Mouse (Mus musculus) hindbrain, embryonic 10.5 days (tissue): ENCODE measurements around the gene Tada2b. TPM values are rescaled to one million over a fixed set of nuclear protein-coding genes. Genes with fewer than 3 reads are reported as not detected.
A peak's percentile ranks its signal among the peaks of the same experiment; 100 is the strongest.

Source experiments
- DNase-seq: peaks from one replicate; pipeline ENCODE4 v3.0.0-alpha.2; 2017; ENCODE audit warnings: low spot score
- H3K27ac ChIP-seq: fragments of 300-500 bp; sonication (generic); 2 replicates; pipeline ENCODE4 v1.5.1; 2016; ENCODE audit warnings: mild to moderate bottlenecking, moderate library complexity
- H3K27me3 ChIP-seq: fragments of 300-500 bp; sonication (generic); 2 replicates; pipeline ENCODE4 v1.6.1; 2016; ENCODE audit warnings: mild to moderate bottlenecking; ENCODE audit not compliant: poor library complexity, insufficient read depth, severe bottlenecking
- H3K36me3 ChIP-seq: fragments of 300-500 bp; sonication (generic); 2 replicates; pipeline ENCODE4 v1.6.1; 2016; ENCODE audit warnings: mild to moderate bottlenecking, moderate library complexity
- H3K4me1 ChIP-seq: fragments of 300-500 bp; sonication (generic); replicated peaks from 2 replicates; pipeline ENCODE4 v1.6.1; 2016; ENCODE audit warnings: mild to moderate bottlenecking
- H3K4me3 ChIP-seq: fragments of 300-500 bp; sonication (generic); 2 replicates; pipeline ENCODE4 v1.5.1; 2016; ENCODE audit warnings: mild to moderate bottlenecking, moderate library complexity
- H3K9me3 ChIP-seq: fragments of 300-500 bp; sonication (generic); 2 replicates; pipeline ENCODE4 v1.6.1; 2016; ENCODE audit warnings: mild to moderate bottlenecking, moderate library complexity
- WGBS: fragments of 180-500 bp; shearing (Covaris S2); methylation state at CpG from one replicate; pipeline ENCODE4 v1.1.7; 2016; 5-methylcytosine and 5-hydroxymethylcytosine counted together
- polyA plus RNA-seq: library from polyadenylated mRNA; unstranded; fragments of >200 nt; fragmentation: Nextera tagmentation; extraction: Ambion mirVana; gene quantifications from 2 replicates; pipeline ENCODE4 v1.2.1, GENCODE M21; 2016

Gene Tada2b
- 1.7 and 2.1 TPM in 2 replicates for polyA plus RNA-seq

DNA sequence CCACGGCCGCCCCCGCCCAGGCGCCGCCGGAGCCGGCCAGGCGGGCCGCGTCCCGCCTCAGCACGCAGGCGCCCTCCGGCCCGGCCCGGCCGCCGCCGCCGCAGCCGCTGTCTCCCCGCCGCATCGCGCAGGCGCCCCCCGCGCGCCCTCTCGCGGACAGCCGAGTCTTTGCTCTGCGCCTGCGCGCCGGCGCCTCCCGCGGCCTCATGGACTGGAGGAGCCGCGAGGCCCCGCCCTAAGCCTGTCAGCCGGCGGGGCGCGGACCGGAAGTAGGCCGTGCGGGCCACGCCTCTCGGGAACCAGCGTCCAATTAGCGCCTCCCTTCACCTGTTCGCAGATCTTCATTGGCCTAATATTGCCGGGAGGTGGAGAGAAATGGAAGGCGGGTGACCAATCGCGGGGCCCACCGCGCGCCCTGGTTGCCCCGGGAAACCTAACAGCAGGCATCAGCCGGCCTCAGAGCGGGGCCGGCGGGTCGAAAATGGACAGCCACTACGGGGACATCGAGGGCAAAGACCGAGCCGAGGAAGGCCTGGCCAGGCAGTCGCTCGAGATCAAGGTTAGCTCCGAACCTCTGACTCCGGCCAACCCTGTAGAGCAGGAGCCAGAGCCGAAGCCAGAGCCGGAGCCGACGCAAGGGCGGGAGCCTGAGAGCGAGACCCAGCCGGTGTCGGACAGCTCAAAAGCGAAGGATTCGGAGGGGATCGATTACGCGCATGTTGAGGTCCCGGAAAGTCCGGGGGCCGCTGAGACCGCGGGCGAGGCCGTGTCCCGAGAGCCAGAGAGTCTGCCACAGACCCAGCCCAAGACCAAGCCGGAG, at the start of gene Tada2b, which contains the start of gene Ccdc96:
Tada2b (minus strand) TSS at position 115 of the 820 bp plus-strand sequence.
Ccdc96 (plus strand) TSS at position 418 of the 820 bp plus-strand sequence.
- Histone ChIP-seq H3K36me3 (0 out of 2 replicates have a peak, but pooled peaks cover 7% of the 10 kb centered on the region), H3K9me3 (0 out of 2 replicates have a peak, but pooled peaks cover 4% of the 10 kb centered on the region), H3K27me3 (peaks cover 11% of the 10 kb centered on the region), H3K27ac (peak within 1 kb of the TSS; percentile 93), H3K4me3 (peak within 1 kb of the TSS; percentile 88), H3K4me1 (peaks cover 52% of the 10 kb centered on the region)
- 4% methylated on average over 97 of the region's 97 CpGs for WGBS
- peak; percentile 98 for DNase-seq

DNA sequence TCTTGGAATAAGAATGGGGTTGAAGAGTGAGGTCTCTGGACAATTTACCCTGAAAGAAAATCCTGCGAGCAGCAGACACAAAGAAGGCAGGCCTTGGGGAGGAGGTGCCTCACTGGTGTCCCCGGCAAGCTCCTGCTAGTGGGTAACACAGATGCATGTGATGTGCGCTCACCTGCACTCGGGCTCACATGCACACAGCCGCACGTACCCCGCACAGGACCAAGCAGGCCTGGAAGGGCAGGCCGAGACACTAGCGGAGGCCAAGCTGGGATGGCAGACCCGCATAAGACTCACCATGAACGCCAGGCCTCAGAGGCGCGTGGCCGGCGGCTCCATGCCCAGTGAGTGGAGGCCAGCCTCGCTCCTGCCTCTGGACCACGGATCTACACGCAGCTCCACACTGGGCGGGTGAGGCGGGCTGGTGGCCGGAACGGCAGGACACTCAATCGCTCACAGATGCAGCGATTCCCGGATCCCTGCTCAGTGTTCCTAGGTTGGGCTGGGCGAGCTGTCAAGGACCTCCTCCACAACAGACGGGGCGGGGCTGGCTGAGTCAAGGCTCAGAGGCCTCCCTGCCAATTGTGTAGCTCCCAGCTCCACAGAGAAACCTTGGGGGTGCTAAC, 46.2 kb upstream of the Tada2b start:
- WGBS: under 1% methylated on average over 28 of the region's 28 CpGs
- Histone ChIP-seq H3K4me1 (peaks cover 35% of the 10 kb centered on the region), H3K27ac (peak overlapping the region; percentile 93), H3K4me3 (peak overlapping the region; percentile 92), H3K27me3 (no peaks in the 10 kb centered on the region), H3K9me3 (no peaks in the 10 kb centered on the region), H3K36me3 (no peaks in the 10 kb centered on the region)
- peak; percentile 96 for DNase-seq

DNA sequence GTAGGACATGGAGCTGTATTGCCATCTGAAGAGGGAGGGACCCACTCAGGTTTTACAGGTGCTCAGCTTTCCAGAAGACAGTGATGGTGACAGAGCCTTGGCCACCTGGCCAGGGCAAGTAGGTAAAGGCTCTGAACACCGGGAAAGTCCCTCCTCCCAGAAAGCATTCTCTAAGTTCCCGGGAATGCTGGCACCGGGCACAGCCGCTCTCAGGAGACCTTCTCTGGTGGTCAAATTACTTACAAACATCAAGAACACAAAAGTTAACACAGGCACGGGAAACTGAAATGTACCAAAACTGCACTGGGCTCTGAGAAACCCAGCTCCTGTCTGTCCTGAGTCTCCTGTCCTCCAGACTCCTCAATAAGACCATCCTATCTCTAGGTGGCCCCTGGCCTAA, 45.6 kb upstream of the Tada2b start:
- Histone ChIP-seq H3K27me3 (no peaks in the 10 kb centered on the region), H3K4me3 (peak overlapping the region; percentile 92), H3K36me3 (peaks cover 4% of the 10 kb centered on the region; the same call in 1 of the 2 replicates), H3K9me3 (no peaks in the 10 kb centered on the region), H3K27ac (peak overlapping the region; percentile 93), H3K4me1 (peaks cover 35% of the 10 kb centered on the region)
- DNase-seq: no peak
- WGBS: 20% methylated on average over 5 of the region's 5 CpGs

DNA sequence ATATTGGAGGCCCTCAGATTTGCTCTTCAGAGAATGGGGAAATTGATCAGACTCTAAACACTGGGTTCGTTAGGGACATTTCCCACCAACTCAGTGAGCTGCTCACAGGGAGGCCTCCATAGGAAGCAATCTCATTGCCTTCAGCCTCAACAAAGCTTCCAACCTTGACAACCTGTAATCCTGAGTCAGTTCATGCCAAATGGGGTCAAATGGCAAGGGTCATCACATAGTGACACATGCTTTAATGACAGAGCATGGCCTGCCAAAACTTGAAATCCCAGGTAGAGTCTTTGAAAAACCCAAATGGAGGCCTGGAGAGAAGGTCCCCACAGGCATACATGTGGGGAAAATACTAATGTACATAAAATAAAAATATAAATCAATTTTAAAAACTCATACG, 42.8 kb upstream of the Tada2b start:
- 88% methylated on average over 2 of the region's 2 CpGs for WGBS
- no peak for DNase-seq
- H3K9me3 ChIP-seq: no peaks in the 10 kb centered on the region
- peaks cover 31% of the 10 kb centered on the region for H3K36me3 ChIP-seq
- no peaks in the 10 kb centered on the region for H3K27me3 ChIP-seq
- H3K4me1 ChIP-seq: peaks cover 35% of the 10 kb centered on the region
- no peak overlapping the region for H3K4me3 ChIP-seq
- H3K27ac ChIP-seq: no peak overlapping the region

DNA sequence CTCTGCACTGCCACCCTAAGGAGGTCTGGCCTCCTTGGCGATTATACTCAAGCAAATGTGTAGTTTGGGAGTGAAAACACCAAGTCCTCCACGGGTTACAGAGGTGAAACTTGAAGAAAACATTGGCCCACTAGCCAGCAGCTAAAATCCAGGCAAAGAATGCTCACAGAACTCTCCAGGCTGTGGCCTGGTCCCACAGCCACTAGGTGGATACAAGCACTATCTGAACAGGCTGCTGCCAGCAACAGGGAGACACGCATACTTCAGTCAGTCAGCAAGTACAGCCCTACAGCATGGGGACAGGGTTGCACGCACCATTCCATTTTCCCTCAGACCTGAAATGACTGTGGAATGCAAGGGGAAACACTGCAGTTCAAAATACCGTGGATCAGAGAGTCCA, 42.2 kb upstream of the Tada2b start:
- peaks cover 35% of the 10 kb centered on the region for H3K4me1 ChIP-seq
- no peaks in the 10 kb centered on the region for H3K27me3 ChIP-seq
- no peaks in the 10 kb centered on the region for H3K9me3 ChIP-seq
- WGBS: 86% methylated on average over 5 of the region's 5 CpGs
- peaks cover 37% of the 10 kb centered on the region for H3K36me3 ChIP-seq
- DNase-seq: no peak
- H3K4me3 ChIP-seq: no peak overlapping the region
- H3K27ac ChIP-seq: no peak overlapping the region

DNA sequence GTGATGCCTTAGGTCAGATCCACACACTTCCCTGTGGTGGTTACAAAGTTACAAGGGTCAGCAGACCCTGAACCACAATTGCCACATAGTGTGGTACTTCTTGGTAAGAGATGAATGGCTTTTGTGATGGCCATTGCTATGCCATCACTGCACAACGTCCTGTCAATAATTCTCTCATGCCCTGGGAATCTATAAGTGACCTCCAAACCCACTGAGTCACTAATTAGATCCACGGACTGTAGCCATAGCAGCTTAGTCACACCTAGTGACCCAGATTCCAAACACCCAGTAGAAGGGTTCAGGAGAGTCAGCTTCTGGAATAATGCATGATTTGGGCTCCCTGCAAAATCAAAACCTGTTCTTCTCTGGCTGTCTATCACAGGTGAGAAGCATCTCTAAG, 41.1 kb upstream of the Tada2b start:
- Histone ChIP-seq H3K4me3 (no peak overlapping the region), H3K4me1 (peaks cover 26% of the 10 kb centered on the region), H3K27me3 (no peaks in the 10 kb centered on the region), H3K27ac (no peak overlapping the region), H3K9me3 (no peaks in the 10 kb centered on the region), H3K36me3 (peaks cover 47% of the 10 kb centered on the region)
- WGBS: 77% methylated on average over 2 of the region's 2 CpGs
- no peak for DNase-seq

DNA sequence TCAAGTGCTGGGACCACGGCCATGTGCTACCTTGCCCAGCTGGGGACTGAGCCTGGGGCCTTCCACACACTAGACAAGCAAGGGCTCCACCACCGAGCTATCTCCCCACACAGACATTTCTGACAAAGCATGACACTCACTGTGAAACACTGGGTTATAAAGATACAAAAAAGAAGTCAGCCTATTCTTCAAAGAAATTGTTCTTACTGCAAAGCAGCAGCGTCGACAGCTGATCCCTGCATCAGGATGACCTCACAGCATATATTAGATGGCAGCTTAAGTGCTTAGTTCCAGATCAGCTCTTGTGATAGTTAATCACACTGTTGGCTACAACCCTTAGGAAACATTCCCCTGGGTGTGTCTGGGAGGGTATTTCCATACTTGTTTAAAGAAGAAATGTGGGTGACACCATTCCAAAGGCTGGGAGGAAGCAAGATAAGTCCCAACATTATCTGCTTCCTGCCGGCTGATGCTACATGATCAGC, 39.2 kb upstream of the Tada2b start:
- H3K36me3 ChIP-seq: peaks cover 67% of the 10 kb centered on the region
- H3K27me3 ChIP-seq: no peaks in the 10 kb centered on the region
- 93% methylated on average over 5 of the region's 5 CpGs for WGBS
- peaks cover 6% of the 10 kb centered on the region; the same call in 1 of the 2 replicates for H3K4me1 ChIP-seq
- H3K4me3 ChIP-seq: no peak overlapping the region
- H3K27ac ChIP-seq: no peak overlapping the region
- DNase-seq: no peak
- H3K9me3 ChIP-seq: no peaks in the 10 kb centered on the region

DNA sequence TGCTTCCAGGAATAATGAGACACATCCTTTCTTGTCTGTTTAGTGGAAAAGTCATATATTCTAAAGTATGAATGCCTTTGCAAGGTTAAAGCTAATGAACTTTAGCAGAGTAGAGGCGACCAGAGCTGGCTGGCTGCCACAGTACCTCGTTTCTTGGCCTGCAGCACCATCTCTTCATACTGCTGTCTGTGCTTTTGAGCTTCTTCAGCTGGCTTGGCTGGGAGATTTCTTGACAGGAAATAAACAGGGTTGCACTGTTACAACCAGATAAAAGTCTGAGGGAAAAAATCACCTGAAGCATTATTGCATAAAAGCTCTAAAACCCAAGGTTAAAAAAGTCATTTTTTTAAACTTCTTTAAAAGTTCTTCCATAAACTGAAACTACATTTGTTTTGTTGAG, 38.7 kb upstream of the Tada2b start:
- no peak for DNase-seq
- Histone ChIP-seq H3K9me3 (no peaks in the 10 kb centered on the region), H3K4me3 (no peak overlapping the region), H3K4me1 (0 out of 2 replicates have a peak, but pooled peaks cover 3% of the 10 kb centered on the region), H3K27me3 (no peaks in the 10 kb centered on the region), H3K27ac (no peak overlapping the region), H3K36me3 (peaks cover 72% of the 10 kb centered on the region)
- 90% methylated on average over 2 of the region's 2 CpGs for WGBS

DNA sequence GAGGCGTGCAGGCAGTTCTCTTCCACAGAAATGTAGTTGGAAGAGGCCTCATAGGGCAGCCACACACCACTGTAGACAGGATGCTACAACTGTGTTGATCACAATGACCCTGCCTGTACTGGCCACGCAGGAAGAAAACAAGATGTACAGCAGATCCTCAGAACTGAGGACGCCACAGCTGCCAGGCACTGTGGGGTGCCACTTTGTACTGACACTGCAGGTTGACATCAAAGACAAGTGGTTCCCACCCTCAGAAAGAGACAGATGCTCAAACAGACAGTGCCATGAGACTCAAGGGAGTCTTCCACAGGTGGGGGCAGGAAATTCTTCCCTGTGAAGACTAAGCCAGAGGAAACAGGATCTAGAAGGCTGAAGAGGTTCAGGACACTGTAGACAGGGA, 35.7 kb upstream of the Tada2b start:
- H3K4me3 ChIP-seq: no peak overlapping the region
- H3K27ac ChIP-seq: no peak overlapping the region
- H3K9me3 ChIP-seq: no peaks in the 10 kb centered on the region
- H3K36me3 ChIP-seq: peaks cover 98% of the 10 kb centered on the region
- WGBS: 74% methylated on average over 3 of the region's 3 CpGs
- H3K4me1 ChIP-seq: no peaks in the 10 kb centered on the region
- no peak for DNase-seq
- no peaks in the 10 kb centered on the region for H3K27me3 ChIP-seq

DNA sequence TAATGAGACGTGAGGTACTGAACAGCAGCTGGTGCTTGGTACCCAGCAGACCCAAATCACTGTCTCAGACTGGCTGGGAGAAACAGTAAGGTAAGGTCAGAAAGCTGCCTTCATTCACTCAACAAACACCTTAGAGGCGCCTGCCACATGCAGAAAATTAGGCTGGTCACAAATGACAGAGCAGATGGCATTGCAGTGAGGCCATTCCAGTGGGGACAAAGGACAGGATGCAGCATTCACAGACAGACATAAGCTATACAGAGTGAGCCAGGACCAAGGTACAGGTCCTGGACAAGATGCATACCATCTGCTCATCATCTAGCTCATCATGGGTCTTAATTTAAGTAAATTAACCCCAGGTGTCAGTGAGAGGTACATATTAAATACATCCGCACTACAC, 33.5 kb upstream of the Tada2b start:
- no peak for DNase-seq
- Histone ChIP-seq H3K9me3 (no peaks in the 10 kb centered on the region), H3K36me3 (peaks cover 92% of the 10 kb centered on the region), H3K27ac (no peak overlapping the region), H3K27me3 (no peaks in the 10 kb centered on the region), H3K4me3 (no peak overlapping the region), H3K4me1 (no peaks in the 10 kb centered on the region)
- WGBS: 92% methylated on average over 3 of the region's 3 CpGs

DNA sequence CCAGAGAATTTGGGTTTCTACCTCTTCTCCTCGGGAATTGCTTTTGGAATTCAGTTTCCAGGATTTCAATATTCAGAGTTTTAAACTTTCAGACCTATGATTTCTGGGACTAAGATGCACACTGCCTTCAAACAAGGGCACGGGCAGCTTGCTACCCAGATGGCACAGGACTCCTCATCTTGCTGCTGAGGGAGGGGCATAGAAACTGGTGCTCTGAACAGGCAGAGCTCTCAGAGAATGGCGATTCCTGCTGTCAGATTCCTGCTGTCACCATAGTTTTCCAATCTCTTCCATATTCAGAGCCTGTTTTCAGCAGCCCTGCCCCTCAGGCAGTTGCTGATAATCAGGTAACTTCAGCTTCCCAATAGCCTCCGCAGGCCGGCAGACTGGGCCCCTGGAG, 31.5 kb upstream of the Tada2b start:
- no peaks in the 10 kb centered on the region for H3K4me1 ChIP-seq
- H3K9me3 ChIP-seq: no peaks in the 10 kb centered on the region
- peaks cover 93% of the 10 kb centered on the region for H3K36me3 ChIP-seq
- no peaks in the 10 kb centered on the region for H3K27me3 ChIP-seq
- 87% methylated on average over 5 of the region's 5 CpGs for WGBS
- H3K4me3 ChIP-seq: no peak overlapping the region
- DNase-seq: no peak
- no peak overlapping the region for H3K27ac ChIP-seq

DNA sequence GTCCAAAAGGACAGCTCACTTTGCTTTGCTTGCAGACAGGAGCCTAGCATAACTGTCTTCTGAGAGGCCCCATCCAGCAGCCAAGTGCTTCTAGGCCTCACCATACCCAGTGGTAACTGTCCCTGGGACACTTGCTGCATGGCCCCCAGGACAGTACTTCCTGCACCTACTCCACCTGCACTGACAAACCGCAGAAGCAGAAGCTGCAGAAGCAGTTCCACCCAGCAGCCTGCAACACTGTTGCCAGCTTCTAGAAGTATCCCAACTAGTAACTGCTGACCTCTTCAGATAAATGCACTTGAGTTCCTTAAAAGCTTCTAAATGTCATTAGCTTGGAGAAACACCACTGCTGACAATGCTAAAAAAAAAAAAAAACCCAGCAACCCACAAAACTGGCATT, 31.0 kb upstream of the Tada2b start:
- no peaks in the 10 kb centered on the region for H3K9me3 ChIP-seq
- no peak for DNase-seq
- H3K4me1 ChIP-seq: no peaks in the 10 kb centered on the region
- H3K4me3 ChIP-seq: no peak overlapping the region
- no peak overlapping the region for H3K27ac ChIP-seq
- H3K36me3 ChIP-seq: peaks cover 93% of the 10 kb centered on the region
- H3K27me3 ChIP-seq: no peaks in the 10 kb centered on the region
- 83% methylated on average over 1 of the region's 1 CpGs for WGBS

DNA sequence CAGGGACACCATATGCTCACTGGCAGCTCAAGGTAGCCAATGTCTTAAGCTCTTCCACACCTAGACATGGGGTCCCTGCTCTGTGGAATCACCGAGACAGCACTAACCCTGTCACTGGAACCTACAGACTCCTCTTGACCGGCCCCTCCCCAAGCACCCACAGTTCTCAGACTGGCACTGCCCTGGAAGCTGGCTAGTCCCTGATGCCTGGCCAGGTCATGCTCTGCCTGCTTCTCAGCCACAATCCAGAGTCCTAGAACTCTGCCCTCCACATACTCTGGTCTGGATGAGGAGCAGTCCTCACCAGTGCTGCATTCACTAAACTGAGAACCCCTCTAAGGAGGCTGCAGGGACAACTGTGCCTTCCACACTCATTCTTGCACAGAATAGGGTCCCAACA, 26.9 kb upstream of the Tada2b start:
- Histone ChIP-seq H3K4me1 (no peaks in the 10 kb centered on the region), H3K27ac (no peak overlapping the region), H3K4me3 (no peak overlapping the region), H3K27me3 (no peaks in the 10 kb centered on the region), H3K9me3 (no peaks in the 10 kb centered on the region), H3K36me3 (peaks cover 91% of the 10 kb centered on the region)
- 91% methylated on average over 2 of the region's 2 CpGs for WGBS
- no peak for DNase-seq
